Mouse (Mus musculus): ENCODE data around the gene Gm26727. TPM values are rescaled to one million over a fixed set of nuclear protein-coding genes. Genes with fewer than 3 reads are reported as not detected.
"Not testable (repeated sequence)": the region's sequence is repeated elsewhere in the genome, so short reads cannot be mapped to it uniquely, and the experiment has no call there.

Gm26727 gene
- polyA plus RNA-seq, 1 experiment: not detected

DNA sequence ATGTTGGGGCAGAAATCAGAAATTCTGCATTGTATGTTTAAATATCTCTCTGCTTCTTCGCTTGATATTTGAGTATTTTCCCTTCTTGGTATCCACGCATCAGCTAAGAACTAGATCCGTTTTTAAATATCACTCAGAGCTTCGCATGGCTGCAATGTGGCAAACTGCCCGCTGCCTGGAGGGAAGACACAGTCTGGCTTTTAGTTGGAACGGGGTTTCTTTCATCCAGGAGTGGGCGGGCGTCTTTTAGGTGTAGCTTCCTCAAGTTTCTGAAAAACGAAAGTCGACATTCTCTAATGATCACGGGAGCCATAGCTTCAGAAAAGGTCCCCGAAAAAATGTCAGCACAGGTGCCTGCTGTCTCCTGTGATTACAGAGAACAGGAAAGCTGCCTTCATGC lies 14.2 kb upstream of the Gm26727 start:
- TF ChIP-seq CTCF (IDR thresholded peaks at IDR 0.05; ENCODE audit: low read depth, low read length): no peak
- TF ChIP-seq EP300 (IDR thresholded peaks at IDR 0.05; ENCODE audit: insufficient read depth, low read depth, low read length): no peak
- TF ChIP-seq POLR2A (IDR thresholded peaks at IDR 0.05; ENCODE audit: insufficient read depth, low read length): no peak
- H3K4me3 ChIP-seq (ENCODE audit: low read depth, low read length): no peak overlapping the region
- no peak overlapping the region for H3K27ac ChIP-seq (ENCODE audit: insufficient read depth, low read length)
- H3K27me3 ChIP-seq (ENCODE audit: control insufficient read depth, insufficient read depth, low read length, poor library complexity, severe bottlenecking): no peaks in the 10 kb centered on the region
- no peak overlapping the region for H3K9ac ChIP-seq (ENCODE audit: low read depth, poor library complexity, severe bottlenecking)
- H3K4me1 ChIP-seq (ENCODE audit: control insufficient read depth, insufficient read depth, low read length): no peaks in the 10 kb centered on the region
- H3K9me3 ChIP-seq (replicated peaks; ENCODE audit: control insufficient read depth, insufficient read depth, low read length, poor library complexity, severe bottlenecking): no peaks in the 10 kb centered on the region
- no peaks in the 10 kb centered on the region for H3K36me3 ChIP-seq (ENCODE audit: control insufficient read depth, insufficient read depth, low read length, poor library complexity, severe bottlenecking)

DNA sequence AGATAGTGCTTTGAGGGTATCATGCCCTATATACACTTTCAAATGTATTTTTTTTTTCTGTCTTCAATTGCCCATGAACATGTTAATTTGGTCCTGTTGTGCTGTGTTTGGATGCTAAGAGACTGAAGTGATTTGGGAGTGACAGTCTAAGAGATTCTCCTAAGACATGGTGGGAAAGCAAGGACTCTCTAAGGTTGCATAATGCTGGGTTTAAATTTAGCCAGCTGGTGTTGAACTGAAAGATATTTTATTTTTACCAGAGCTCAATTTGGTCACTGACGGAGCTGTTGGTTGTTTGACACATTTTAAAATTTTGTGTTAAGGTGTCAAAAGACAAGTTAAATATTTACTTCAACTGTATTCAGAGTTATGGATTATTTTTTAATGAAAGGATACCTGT lies 13.8 kb upstream of the Gm26727 start:
- no peak overlapping the region for H3K4me3 ChIP-seq (ENCODE audit: low read depth, low read length)
- H3K27ac ChIP-seq (ENCODE audit: insufficient read depth, low read length): no peak overlapping the region
- no peak for TF ChIP-seq POLR2A (IDR thresholded peaks at IDR 0.05; ENCODE audit: insufficient read depth, low read length)

DNA sequence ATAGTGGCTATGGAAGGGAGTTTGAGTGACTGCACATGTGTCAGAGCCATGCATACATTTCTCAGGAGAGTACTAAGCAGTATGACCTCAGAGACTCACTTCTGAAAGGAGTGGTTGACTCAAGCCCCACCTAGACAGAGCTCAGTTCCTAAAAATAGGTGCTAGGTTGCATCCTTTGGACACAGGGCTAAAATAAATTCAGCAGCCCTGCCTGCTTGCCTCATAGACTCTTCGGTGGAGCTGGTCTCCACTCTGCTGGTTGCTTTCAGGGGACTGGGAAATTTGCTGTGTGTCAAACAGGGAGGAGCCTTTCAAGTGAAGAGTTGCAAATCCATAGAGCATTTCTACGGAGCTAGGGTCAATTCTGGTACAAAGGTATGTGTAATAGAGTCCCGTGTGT lies 12.8 kb upstream of the Gm26727 start, which contains the start of gene Xirp2:
Gene Xirp2 (plus strand): TSS at position 223 of the 400 bp plus-strand sequence.
- Histone ChIP-seq H3K4me1 (ENCODE audit: control insufficient read depth, insufficient read depth, low read length) (no peaks in the 10 kb centered on the region), H3K27ac (ENCODE audit: insufficient read depth, low read length) (no peak within 1 kb of the TSS), H3K9me3 (replicated peaks; ENCODE audit: control insufficient read depth, insufficient read depth, low read length, poor library complexity, severe bottlenecking) (no peaks in the 10 kb centered on the region), H3K9ac (ENCODE audit: low read depth, poor library complexity, severe bottlenecking) (no peak within 1 kb of the TSS), H3K36me3 (ENCODE audit: control insufficient read depth, insufficient read depth, low read length, poor library complexity, severe bottlenecking) (no peaks in the 10 kb centered on the region), H3K4me3 (ENCODE audit: low read depth, low read length) (no peak within 1 kb of the TSS), H3K27me3 (ENCODE audit: control insufficient read depth, insufficient read depth, low read length, poor library complexity, severe bottlenecking) (no peaks in the 10 kb centered on the region)
- TF ChIP-seq POLR2A (IDR thresholded peaks at IDR 0.05; ENCODE audit: insufficient read depth, low read length) (no peak), CTCF (IDR thresholded peaks at IDR 0.05; ENCODE audit: low read depth, low read length) (no peak), EP300 (IDR thresholded peaks at IDR 0.05; ENCODE audit: insufficient read depth, low read depth, low read length) (no peak)

More for the DNA sequence above, 13.8 kb upstream of the Gm26727 start:
- Histone ChIP-seq H3K27me3 (ENCODE audit: control insufficient read depth, insufficient read depth, low read length, poor library complexity, severe bottlenecking) (no peaks in the 10 kb centered on the region), H3K4me1 (ENCODE audit: control insufficient read depth, insufficient read depth, low read length) (no peaks in the 10 kb centered on the region), H3K9ac (ENCODE audit: low read depth, poor library complexity, severe bottlenecking) (no peak overlapping the region), H3K9me3 (replicated peaks; ENCODE audit: control insufficient read depth, insufficient read depth, low read length, poor library complexity, severe bottlenecking) (no peaks in the 10 kb centered on the region), H3K36me3 (ENCODE audit: control insufficient read depth, insufficient read depth, low read length, poor library complexity, severe bottlenecking) (no peaks in the 10 kb centered on the region)

DNA sequence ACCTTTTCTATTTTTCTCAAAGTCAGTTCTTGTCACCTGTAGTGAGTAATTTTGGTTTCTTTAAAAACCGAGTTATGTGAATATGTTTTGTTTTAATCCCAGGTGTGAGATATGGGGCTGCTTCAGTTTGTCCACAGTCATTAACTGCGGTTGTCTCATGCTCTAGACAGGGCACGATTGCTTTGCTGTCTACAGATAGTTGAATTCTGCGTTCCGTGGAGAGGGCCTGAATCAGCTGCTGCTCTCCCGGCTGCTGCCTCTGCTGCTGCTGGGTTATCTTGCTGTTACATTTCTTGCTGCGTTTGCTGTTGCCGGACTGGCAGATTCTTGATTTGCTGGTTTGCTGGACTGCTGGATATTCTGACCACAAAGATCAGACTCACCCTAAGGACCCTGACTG lies 5.3 kb upstream of the Gm26727 start:
- no peaks in the 10 kb centered on the region for H3K4me1 ChIP-seq (ENCODE audit: control insufficient read depth, insufficient read depth, low read length)
- H3K9ac ChIP-seq (ENCODE audit: low read depth, poor library complexity, severe bottlenecking): no peak overlapping the region
- H3K36me3 ChIP-seq (ENCODE audit: control insufficient read depth, insufficient read depth, low read length, poor library complexity, severe bottlenecking): no peaks in the 10 kb centered on the region
- no peak overlapping the region for H3K27ac ChIP-seq (ENCODE audit: insufficient read depth, low read length)
- H3K4me3 ChIP-seq (ENCODE audit: low read depth, low read length): no peak overlapping the region
- TF ChIP-seq EP300 (IDR thresholded peaks at IDR 0.05; ENCODE audit: insufficient read depth, low read depth, low read length): no peak
- H3K27me3 ChIP-seq (ENCODE audit: control insufficient read depth, insufficient read depth, low read length, poor library complexity, severe bottlenecking): no peaks in the 10 kb centered on the region
- H3K9me3 ChIP-seq (replicated peaks; ENCODE audit: control insufficient read depth, insufficient read depth, low read length, poor library complexity, severe bottlenecking): no peaks in the 10 kb centered on the region

DNA sequence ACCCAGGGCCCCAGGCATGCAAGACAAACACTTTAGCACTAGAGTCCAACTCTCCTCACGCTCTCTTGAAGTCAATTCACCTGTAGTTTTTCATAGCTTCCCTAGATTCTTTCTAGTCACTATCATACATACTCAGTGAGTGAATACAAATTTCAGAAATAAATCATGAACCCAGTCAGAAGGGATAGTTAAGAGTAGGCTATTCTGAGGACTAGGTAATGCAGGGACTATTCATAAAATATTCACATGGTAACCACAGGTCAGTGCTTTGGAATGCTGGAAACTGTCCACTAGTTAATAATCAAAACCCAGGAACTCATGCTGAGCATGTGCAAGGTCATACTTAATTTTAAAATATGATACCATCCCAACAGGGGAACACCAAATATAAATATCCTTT lies 10.2 kb downstream of the Gm26727 start:
- Histone ChIP-seq H3K36me3 (ENCODE audit: control insufficient read depth, insufficient read depth, low read length, poor library complexity, severe bottlenecking) (no peaks in the 10 kb centered on the region), H3K9ac (ENCODE audit: low read depth, poor library complexity, severe bottlenecking) (no peak overlapping the region), H3K27me3 (ENCODE audit: control insufficient read depth, insufficient read depth, low read length, poor library complexity, severe bottlenecking) (no peaks in the 10 kb centered on the region), H3K27ac (ENCODE audit: insufficient read depth, low read length) (no peak overlapping the region), H3K4me3 (ENCODE audit: low read depth, low read length) (no peak overlapping the region), H3K9me3 (replicated peaks; ENCODE audit: control insufficient read depth, insufficient read depth, low read length, poor library complexity, severe bottlenecking) (no peaks in the 10 kb centered on the region), H3K4me1 (ENCODE audit: control insufficient read depth, insufficient read depth, low read length) (no peaks in the 10 kb centered on the region)
- TF ChIP-seq CTCF (IDR thresholded peaks at IDR 0.05; ENCODE audit: low read depth, low read length) (no peak), EP300 (IDR thresholded peaks at IDR 0.05; ENCODE audit: insufficient read depth, low read depth, low read length) (no peak), POLR2A (IDR thresholded peaks at IDR 0.05; ENCODE audit: insufficient read depth, low read length) (no peak)

DNA sequence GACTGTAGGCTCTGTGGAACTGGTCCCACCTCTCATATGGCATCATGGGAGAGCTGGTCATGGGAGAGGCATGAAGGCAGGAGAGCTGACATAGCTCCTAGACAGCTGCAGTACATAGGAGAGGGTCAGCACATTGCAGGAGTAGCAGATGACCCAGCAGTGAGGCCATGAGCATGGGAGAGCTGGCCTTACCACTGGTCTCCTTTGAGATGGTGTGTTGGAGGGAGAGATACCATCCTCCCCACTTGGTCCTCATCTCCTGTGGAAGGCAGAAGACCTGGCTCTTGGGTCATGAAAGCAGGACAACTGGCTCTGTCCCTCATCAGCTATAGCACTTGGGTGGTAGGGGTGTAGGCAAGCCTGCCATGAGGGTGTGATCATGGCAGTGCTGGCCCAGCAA lies 12.1 kb downstream of the Gm26727 start:
- H3K27me3 ChIP-seq (ENCODE audit: control insufficient read depth, insufficient read depth, low read length, poor library complexity, severe bottlenecking): no peaks in the 10 kb centered on the region
- TF ChIP-seq POLR2A (IDR thresholded peaks at IDR 0.05; ENCODE audit: insufficient read depth, low read length) (no peak), CTCF (IDR thresholded peaks at IDR 0.05; ENCODE audit: low read depth, low read length) (no peak), EP300 (IDR thresholded peaks at IDR 0.05; ENCODE audit: insufficient read depth, low read depth, low read length) (no peak)
- H3K9ac ChIP-seq (ENCODE audit: low read depth, poor library complexity, severe bottlenecking): no peak overlapping the region
- no peaks in the 10 kb centered on the region for H3K4me1 ChIP-seq (ENCODE audit: control insufficient read depth, insufficient read depth, low read length)
- H3K36me3 ChIP-seq (ENCODE audit: control insufficient read depth, insufficient read depth, low read length, poor library complexity, severe bottlenecking): no peaks in the 10 kb centered on the region
- H3K4me3 ChIP-seq (ENCODE audit: low read depth, low read length): no peak overlapping the region
- H3K9me3 ChIP-seq (replicated peaks; ENCODE audit: control insufficient read depth, insufficient read depth, low read length, poor library complexity, severe bottlenecking): no peaks in the 10 kb centered on the region
- no peak overlapping the region for H3K27ac ChIP-seq (ENCODE audit: insufficient read depth, low read length)

DNA sequence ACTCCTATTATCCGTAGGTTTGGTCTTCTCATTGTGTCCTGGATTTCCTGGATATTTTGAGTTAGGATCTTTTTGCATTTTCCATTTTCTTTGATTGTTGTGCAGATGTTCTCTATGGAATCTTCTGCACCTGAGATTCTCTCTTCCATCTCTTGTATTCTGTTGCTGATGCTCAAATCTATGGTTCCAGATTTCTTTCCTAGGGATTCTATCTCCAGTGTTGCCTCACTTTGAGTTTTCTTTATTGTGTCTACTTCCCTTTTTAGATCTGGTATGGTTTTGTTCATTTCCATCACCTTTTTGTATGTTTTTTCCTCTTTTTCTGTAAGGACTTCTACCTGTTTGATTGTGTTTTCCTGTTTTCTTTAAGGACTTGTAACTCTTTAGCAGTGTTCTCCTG lies 19.6 kb downstream of the Gm26727 start, which contains the start of gene Gm21830:
Gene Gm21830 (plus strand): TSS at position 301 of the 400 bp plus-strand sequence.
- H3K27ac ChIP-seq (ENCODE audit: insufficient read depth, low read length); H3K9me3 ChIP-seq (replicated peaks; ENCODE audit: control insufficient read depth, insufficient read depth, low read length, poor library complexity, severe bottlenecking); H3K4me3 ChIP-seq (ENCODE audit: low read depth, low read length); H3K36me3 ChIP-seq (ENCODE audit: control insufficient read depth, insufficient read depth, low read length, poor library complexity, severe bottlenecking); H3K4me1 ChIP-seq (ENCODE audit: control insufficient read depth, insufficient read depth, low read length); H3K9ac ChIP-seq (ENCODE audit: low read depth, poor library complexity, severe bottlenecking); H3K27me3 ChIP-seq (ENCODE audit: control insufficient read depth, insufficient read depth, low read length, poor library complexity, severe bottlenecking): not testable (repeated sequence)

Other genes with a start within 250 kb of the Gm26727 start
- gene Gm21830, start 19.5 kb downstream of the Gm26727 start, polyA plus RNA-seq (2011; ENCODE audit: insufficient read depth, insufficient read length, low read depth, missing spikeins): not detected in 2 replicates
- gene Xirp2, start 12.8 kb upstream of the Gm26727 start, polyA plus RNA-seq (2011; ENCODE audit: insufficient read depth, insufficient read length, low read depth, missing spikeins): not detected in 2 replicates
- gene B3galt1, start 132.7 kb upstream of the Gm26727 start, polyA plus RNA-seq (2011; ENCODE audit: insufficient read depth, insufficient read length, low read depth, missing spikeins): 1.5 and 1.6 TPM in 2 replicates